Mouse (Mus musculus): Measurements from ENCODE around the gene Wrnip1. TPM values are rescaled to one million over a fixed set of nuclear protein-coding genes. Genes with fewer than 3 reads are reported as not detected.
"Not testable (repeated sequence)": the region's sequence is repeated elsewhere in the genome, so short reads cannot be mapped to it uniquely, and the experiment has no call there.

Gene Wrnip1
- polyA plus RNA-seq, 1 experiment from 2014 or later, result 11.1 TPM

DNA sequence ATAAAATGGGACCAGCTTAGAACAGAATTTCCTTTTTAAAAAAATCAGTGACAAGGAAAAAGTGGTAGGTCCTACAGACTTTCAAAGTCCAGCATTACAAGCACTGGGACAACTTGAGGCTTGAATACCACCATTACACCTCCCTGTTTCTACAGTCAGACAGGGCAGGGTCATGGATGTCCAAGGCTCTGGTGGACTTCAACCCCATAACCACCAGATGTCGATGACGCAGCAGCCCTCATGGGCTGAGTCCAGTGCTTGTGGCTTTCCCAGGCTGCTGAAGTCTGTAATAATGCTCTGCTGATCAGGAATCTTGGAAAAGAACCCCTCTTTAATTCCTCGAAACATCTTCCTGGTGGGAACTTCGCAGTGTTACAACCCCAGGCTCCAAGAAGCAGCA lies 50.7 kb downstream of the Wrnip1 start:
- 58% methylated on average over 4 of the region's 4 CpGs for WGBS (ENCODE audit: insufficient replicate concordance)
- Histone ChIP-seq H3K27me3 (no peaks in the 10 kb centered on the region), H3K27ac (no peak overlapping the region), H3K4me2 (no peak overlapping the region), H3K4me1 (replicated peaks) (0 out of 2 replicates have a peak, but pooled peaks cover 6% of the 10 kb centered on the region), H3K9me3 (replicated peaks) (no peaks in the 10 kb centered on the region), H3K9ac (no peak overlapping the region), H3K4me3 (replicated peaks) (no peak overlapping the region), H3K36me3 (no peaks in the 10 kb centered on the region)
- ATAC-seq (ENCODE audit: low read depth), result no peak
- no peak for DNase-seq

DNA sequence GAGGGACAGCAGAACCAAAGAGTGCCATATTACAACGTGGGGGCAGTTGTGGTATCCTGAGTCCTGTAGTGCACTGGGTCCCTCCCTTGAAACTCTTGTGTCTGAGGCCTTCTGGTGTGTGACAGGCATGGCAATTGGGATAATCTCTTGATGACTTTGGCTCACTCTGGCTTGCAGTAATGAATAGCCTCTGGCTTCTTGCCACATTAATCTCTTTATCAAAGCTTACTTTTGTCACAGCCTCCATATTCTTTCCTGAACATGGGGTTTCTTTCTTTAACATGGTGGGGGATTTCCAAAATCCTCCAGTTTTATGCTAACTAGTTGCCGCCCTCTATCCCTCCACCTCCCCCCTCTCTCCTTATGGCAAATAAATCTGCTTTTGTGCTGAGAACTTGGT lies 51.2 kb downstream of the Wrnip1 start:
- Histone ChIP-seq H3K9ac (no peak overlapping the region), H3K4me2 (no peak overlapping the region), H3K27me3 (no peaks in the 10 kb centered on the region), H3K4me3 (replicated peaks) (no peak overlapping the region), H3K36me3 (no peaks in the 10 kb centered on the region), H3K4me1 (replicated peaks) (0 out of 2 replicates have a peak, but pooled peaks cover 6% of the 10 kb centered on the region), H3K27ac (no peak overlapping the region), H3K9me3 (replicated peaks) (no peaks in the 10 kb centered on the region)
- WGBS (ENCODE audit: insufficient replicate concordance), result 51% methylated on average over 2 of the region's 2 CpGs
- ATAC-seq (ENCODE audit: low read depth) (no peak), DNase-seq (no peak)

DNA sequence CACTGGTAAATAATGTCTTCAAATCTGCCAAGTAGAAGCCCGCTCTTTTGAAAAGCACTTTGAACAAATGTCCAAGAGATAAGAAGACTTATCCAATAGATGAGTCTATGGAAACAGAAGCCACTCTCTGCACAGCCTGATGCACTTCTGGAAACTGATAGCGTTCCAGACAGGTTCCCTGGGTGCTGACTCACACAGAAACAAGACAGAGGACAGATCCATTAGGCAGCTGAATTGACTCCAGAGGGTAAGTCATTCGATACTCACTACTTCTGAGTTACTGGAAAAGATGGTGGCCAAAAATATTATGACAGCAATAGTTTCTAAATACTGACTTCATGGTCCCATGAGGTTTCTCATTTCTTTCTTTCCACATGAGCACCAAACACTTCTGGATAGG lies 59.0 kb downstream of the Wrnip1 start:
- Histone ChIP-seq H3K36me3 (no peaks in the 10 kb centered on the region), H3K27ac (no peak overlapping the region), H3K4me1 (replicated peaks) (no peaks in the 10 kb centered on the region), H3K27me3 (no peaks in the 10 kb centered on the region), H3K4me3 (replicated peaks) (no peak overlapping the region), H3K4me2 (no peak overlapping the region), H3K9me3 (replicated peaks) (no peaks in the 10 kb centered on the region), H3K9ac (no peak overlapping the region)
- 51% methylated on average over 3 of the region's 3 CpGs for WGBS (ENCODE audit: insufficient replicate concordance)
- DNase-seq (no peak), ATAC-seq (ENCODE audit: low read depth) (no peak)

DNA sequence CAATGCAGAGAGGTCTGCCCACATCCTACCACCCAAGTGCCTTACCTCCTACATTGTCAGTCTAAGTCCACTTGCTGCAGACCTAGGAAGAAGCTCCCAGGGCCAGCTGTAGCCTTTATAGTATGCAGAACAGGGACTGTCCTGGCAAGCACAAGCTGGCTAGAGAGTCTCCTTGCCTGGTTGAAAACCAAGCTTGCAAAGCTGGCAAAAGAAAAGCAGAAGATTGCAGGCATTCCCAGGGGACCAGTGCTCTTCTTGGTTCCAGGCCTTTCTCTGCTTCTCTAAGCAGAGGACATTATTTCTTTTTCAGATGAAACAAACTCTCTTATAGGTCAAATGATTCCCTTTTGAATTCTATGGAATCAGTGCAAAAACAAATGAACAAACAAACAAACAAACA lies 61.6 kb downstream of the Wrnip1 start:
- H3K27me3 ChIP-seq, result no peaks in the 10 kb centered on the region
- no peak overlapping the region for H3K9ac ChIP-seq
- H3K4me3 ChIP-seq (replicated peaks), result no peak overlapping the region
- H3K4me2 ChIP-seq, result no peak overlapping the region
- no peaks in the 10 kb centered on the region for H3K36me3 ChIP-seq
- no peak overlapping the region for H3K27ac ChIP-seq
- ATAC-seq (ENCODE audit: low read depth) (no peak), DNase-seq (no peak)
- no peaks in the 10 kb centered on the region for H3K9me3 ChIP-seq (replicated peaks)
- H3K4me1 ChIP-seq (replicated peaks), result no peaks in the 10 kb centered on the region

DNA sequence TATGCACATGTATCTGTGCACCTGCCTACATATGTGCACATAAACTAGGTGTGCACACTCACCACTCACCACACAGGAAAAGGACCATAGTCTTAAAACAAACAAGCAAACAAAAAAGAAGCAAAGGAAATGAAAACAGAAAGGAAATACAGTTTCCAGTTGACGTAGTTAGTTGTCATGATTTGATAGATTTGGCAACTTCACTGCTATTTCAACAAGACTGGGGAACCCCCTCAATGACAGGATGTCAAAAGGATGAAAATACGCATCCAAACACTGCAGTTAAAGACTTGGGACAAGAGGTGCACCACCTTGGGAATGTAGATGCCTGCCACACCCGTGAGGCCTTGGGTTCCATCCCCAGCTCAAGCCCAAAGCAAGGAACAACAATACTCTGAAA lies 62.7 kb downstream of the Wrnip1 start:
- ATAC-seq (ENCODE audit: low read depth); H3K27me3 ChIP-seq; H3K4me3 ChIP-seq (replicated peaks); H3K27ac ChIP-seq; DNase-seq; H3K4me2 ChIP-seq; H3K4me1 ChIP-seq (replicated peaks); H3K9me3 ChIP-seq (replicated peaks); H3K36me3 ChIP-seq; H3K9ac ChIP-seq: not testable (repeated sequence)
- 48% methylated on average over 3 of the region's 3 CpGs for WGBS (ENCODE audit: insufficient replicate concordance)

DNA sequence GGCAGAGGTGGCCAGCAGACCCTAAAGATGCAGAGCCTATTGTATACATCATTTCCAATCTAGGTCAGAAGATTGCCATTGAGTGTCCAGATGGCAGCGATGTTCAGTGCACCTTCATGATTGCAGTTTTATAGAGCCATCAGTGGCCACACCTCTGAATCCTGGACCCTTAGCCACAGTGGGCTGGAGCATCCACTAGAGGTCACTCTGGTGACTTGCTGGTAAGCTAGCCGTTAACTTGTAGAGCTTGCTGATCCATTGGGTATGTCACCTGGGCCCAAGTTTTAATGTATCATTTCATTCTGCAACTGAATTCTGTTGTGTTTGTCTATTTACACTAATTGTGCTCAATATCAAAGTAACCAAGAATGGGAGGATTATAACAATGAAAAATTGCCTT lies 63.8 kb downstream of the Wrnip1 start:
- 51% methylated on average over 2 of the region's 2 CpGs for WGBS (ENCODE audit: insufficient replicate concordance)
- Histone ChIP-seq H3K36me3 (no peaks in the 10 kb centered on the region), H3K27me3 (0 out of 2 replicates have a peak, but pooled peaks cover 3% of the 10 kb centered on the region), H3K27ac (no peak overlapping the region), H3K4me2 (no peak overlapping the region), H3K9ac (no peak overlapping the region), H3K4me1 (replicated peaks) (no peaks in the 10 kb centered on the region), H3K4me3 (replicated peaks) (no peak overlapping the region), H3K9me3 (replicated peaks) (no peaks in the 10 kb centered on the region)
- ATAC-seq (ENCODE audit: low read depth) (no peak), DNase-seq (no peak)

DNA sequence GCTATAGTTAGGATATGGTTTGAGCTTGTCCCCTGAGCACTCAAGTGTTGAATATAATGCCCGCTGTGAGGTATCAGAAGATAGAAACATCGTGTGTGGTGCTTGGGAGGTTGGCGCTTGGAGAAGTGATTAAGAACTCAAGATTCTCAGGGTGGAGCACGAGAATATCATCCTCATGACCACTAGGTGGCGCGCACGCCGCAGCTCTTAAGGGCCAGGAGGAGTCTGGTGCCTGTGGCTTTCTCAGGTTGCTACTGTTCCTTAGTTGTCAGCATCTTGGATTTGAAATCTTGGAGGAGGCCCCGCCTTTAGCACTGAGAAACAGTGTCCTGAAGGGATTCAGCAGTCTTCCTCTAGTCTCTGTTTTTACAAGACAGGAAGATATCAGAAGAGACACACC lies 64.6 kb downstream of the Wrnip1 start:
- DNase-seq (peak; percentile 20), ATAC-seq (ENCODE audit: low read depth) (0 out of 2 replicates have a peak, but pooled peaks have one; percentile 41)
- WGBS (ENCODE audit: insufficient replicate concordance), result 4% methylated on average over 9 of the region's 9 CpGs
- no peak overlapping the region for H3K4me3 ChIP-seq (replicated peaks)
- H3K27me3 ChIP-seq, result 0 out of 2 replicates have a peak, but pooled peaks cover 3% of the 10 kb centered on the region
- no peak overlapping the region for H3K4me2 ChIP-seq
- H3K36me3 ChIP-seq, result no peaks in the 10 kb centered on the region
- H3K9ac ChIP-seq, result no peak overlapping the region
- no peaks in the 10 kb centered on the region for H3K9me3 ChIP-seq (replicated peaks)
- no peak overlapping the region for H3K27ac ChIP-seq
- no peaks in the 10 kb centered on the region for H3K4me1 ChIP-seq (replicated peaks)

DNA sequence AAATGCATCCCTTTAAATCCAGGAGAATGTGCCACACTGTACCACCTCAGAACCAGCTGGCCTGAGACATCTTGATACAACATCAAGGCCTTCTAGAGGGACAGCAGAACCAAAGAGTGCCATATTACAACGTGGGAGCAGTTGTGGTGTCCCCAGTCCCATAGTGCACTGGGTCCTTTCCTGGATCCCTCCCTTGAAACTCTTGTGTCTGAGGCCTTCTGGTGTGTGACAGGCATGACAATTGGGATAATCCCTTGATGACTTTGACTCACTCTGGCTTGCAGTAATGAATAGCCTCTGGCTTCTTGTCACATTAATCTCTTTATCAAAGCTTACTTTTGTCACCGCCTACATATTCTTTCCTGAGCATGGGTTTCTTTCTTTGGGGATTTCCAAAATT lies 65.2 kb downstream of the Wrnip1 start:
- no peak for DNase-seq
- 0 out of 2 replicates have a peak, but pooled peaks cover 3% of the 10 kb centered on the region for H3K27me3 ChIP-seq
- no peaks in the 10 kb centered on the region for H3K36me3 ChIP-seq
- no peak overlapping the region for H3K4me3 ChIP-seq (replicated peaks)
- no peak overlapping the region for H3K4me2 ChIP-seq
- no peaks in the 10 kb centered on the region for H3K4me1 ChIP-seq (replicated peaks)
- 37% methylated on average over 2 of the region's 2 CpGs for WGBS (ENCODE audit: insufficient replicate concordance)
- no peak for ATAC-seq (ENCODE audit: low read depth)
- H3K27ac ChIP-seq, result no peak overlapping the region
- H3K9me3 ChIP-seq (replicated peaks), result no peaks in the 10 kb centered on the region
- H3K9ac ChIP-seq, result no peak overlapping the region

DNA sequence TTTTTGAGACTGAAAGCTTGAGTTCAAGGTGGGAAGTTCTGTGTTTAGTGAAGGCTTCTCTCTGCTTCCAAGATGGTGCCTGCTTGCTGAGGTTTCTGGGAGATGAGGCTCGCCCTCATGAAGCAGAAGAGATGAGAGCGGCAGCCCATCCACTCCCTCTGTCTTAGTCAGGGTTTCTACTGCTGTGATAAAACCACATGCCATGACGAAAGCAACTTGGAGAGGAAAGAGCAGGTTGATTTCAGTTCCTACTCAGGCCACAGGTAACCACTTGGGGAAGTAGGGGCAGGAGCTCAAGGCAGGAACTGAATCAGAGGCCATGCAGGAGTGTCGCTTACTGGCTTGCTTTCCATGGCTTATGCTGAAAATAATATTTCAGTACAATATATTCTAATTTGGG lies 66.4 kb downstream of the Wrnip1 start:
- DNase-seq; H3K9ac ChIP-seq; H3K27me3 ChIP-seq; H3K9me3 ChIP-seq (replicated peaks); H3K36me3 ChIP-seq; H3K4me3 ChIP-seq (replicated peaks); H3K27ac ChIP-seq; H3K4me2 ChIP-seq; ATAC-seq (ENCODE audit: low read depth); H3K4me1 ChIP-seq (replicated peaks): not testable (repeated sequence)
- WGBS (ENCODE audit: insufficient replicate concordance), result 36% methylated on average over 4 of the region's 4 CpGs

DNA sequence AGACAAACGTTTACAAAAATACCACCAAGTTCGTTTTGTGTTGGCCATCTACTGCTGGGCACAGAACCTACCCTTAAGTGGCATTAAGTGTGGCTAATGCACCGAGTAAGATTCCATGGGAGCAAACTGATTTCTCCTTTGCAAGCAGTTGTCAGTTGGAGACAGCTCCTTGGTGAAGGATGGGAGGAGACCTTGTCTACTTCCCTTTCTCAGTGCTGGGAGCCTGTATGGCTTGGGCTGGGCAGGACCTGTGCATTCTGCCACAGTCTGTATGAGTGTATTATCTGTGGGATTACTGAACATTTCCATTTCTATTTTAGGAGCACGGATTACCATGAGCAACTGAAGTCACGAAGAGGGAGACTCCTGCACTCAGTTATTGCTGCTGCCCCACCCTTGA lies 67.0 kb downstream of the Wrnip1 start:
- DNase-seq (no peak), ATAC-seq (ENCODE audit: low read depth) (no peak)
- no peak overlapping the region for H3K9ac ChIP-seq
- 36% methylated on average over 5 of the region's 5 CpGs for WGBS (ENCODE audit: insufficient replicate concordance)
- H3K36me3 ChIP-seq, result no peaks in the 10 kb centered on the region
- H3K4me3 ChIP-seq (replicated peaks), result no peak overlapping the region
- no peak overlapping the region for H3K27ac ChIP-seq
- 0 out of 2 replicates have a peak, but pooled peaks cover 3% of the 10 kb centered on the region for H3K27me3 ChIP-seq
- H3K4me2 ChIP-seq, result no peak overlapping the region
- no peaks in the 10 kb centered on the region for H3K9me3 ChIP-seq (replicated peaks)
- H3K4me1 ChIP-seq (replicated peaks), result no peaks in the 10 kb centered on the region

Measured in liver, embryonic 13.5 days (tissue).